Mouse (Mus musculus) heart, adult 2 months (tissue): ENCODE results near the gene E330021D16Rik. TPM values are rescaled to one million over a fixed set of nuclear protein-coding genes. Genes with fewer than 3 reads are reported as not detected.
"Not testable (repeated sequence)": the region's sequence is repeated elsewhere in the genome, so short reads cannot be mapped to it uniquely, and the experiment has no call there.

Experiments
- DNase-seq, 2 experiments: peaks; one replicate each; pipeline ENCODE4 v3.0.0; 2021
- H3K27ac ChIP-seq: fragments of 200-600 bp; 2 replicates; pipeline ENCODE4 v1.8.1; 2022
- H3K27me3 ChIP-seq: fragments of 200-500 bp; 2 replicates; pipeline ENCODE4 v1.6.1; 2012; ENCODE audit warnings: mild to moderate bottlenecking, low read length, inconsistent platforms, mixed read lengths; ENCODE audit not compliant: control insufficient read depth, insufficient read depth
- H3K36me3 ChIP-seq: fragments of 200-500 bp; 2 replicates; pipeline ENCODE4 v1.6.1; 2012; ENCODE audit warnings: low read length, inconsistent platforms; ENCODE audit not compliant: control insufficient read depth, insufficient read depth
- H3K4me1 ChIP-seq: fragments of 200-500 bp; 2 replicates; pipeline ENCODE4 v1.6.1; 2011; ENCODE audit warnings: low read length; ENCODE audit not compliant: control insufficient read depth, insufficient read depth
- H3K4me3 ChIP-seq: fragments of 200-600 bp; 2 replicates; pipeline ENCODE4 v1.8.1; 2022
- H3K79me2 ChIP-seq: fragments of 200-500 bp; replicated peaks from 2 replicates; pipeline ENCODE4 v1.6.1; 2012; ENCODE audit warnings: mild to moderate bottlenecking, inconsistent platforms, low read length, moderate library complexity, mixed read lengths; ENCODE audit not compliant: control insufficient read depth, insufficient read depth
- H3K9ac ChIP-seq: fragments of 200-500 bp; 2 replicates; pipeline ENCODE4 v1.6.1; 2012; ENCODE audit warnings: low read depth, mild to moderate bottlenecking, control low read depth, inconsistent platforms, low read length, mixed read lengths
- CTCF ChIP-seq: fragments of 200-600 bp; IDR thresholded peaks from 2 replicates; pipeline ENCODE4 v1.8.1; 2022; ENCODE audit warnings: antibody characterized with exemption, mild to moderate bottlenecking, moderate library complexity
- EP300 ChIP-seq: fragments of 200-500 bp; IDR thresholded peaks from 2 replicates; pipeline ENCODE4 v1.6.1; 2011; ENCODE audit warnings: low read depth, low read length, control low read depth; ENCODE audit not compliant: insufficient read depth
- POLR2A ChIP-seq: fragments of 200-500 bp; IDR thresholded peaks from 2 replicates; pipeline ENCODE4 v1.6.1; 2011; ENCODE audit warnings: mild to moderate bottlenecking, low read depth, low read length, control low read depth; ENCODE audit not compliant: insufficient read depth
- WGBS: fragments of 180-500 bp; shearing (Covaris S2); methylation state at CpG from one replicate; pipeline ENCODE4 v1.1.7; 2018; 5-methylcytosine and 5-hydroxymethylcytosine counted together
- intact Hi-C: fragments of 180-260 bp; cut with DNase I; formaldehyde crosslinking; loops from one replicate; pipeline ENCODE4 v1.15.1; 2025
- polyA plus RNA-seq: library from polyadenylated mRNA; depleted of rRNA; stranded (reverse); fragments of >200 nt; gene quantifications from 2 replicates; pipeline ENCODE4 v1.2.3, GENCODE M21; 2012
- total RNA-seq, 2 experiments: library from RNA; stranded (reverse); gene quantifications; 2 replicates each; pipeline ENCODE4 v1.2.3; 2021

E330021D16Rik gene
- total and polyA plus RNA-seq, 3 experiments = not detected

DNA sequence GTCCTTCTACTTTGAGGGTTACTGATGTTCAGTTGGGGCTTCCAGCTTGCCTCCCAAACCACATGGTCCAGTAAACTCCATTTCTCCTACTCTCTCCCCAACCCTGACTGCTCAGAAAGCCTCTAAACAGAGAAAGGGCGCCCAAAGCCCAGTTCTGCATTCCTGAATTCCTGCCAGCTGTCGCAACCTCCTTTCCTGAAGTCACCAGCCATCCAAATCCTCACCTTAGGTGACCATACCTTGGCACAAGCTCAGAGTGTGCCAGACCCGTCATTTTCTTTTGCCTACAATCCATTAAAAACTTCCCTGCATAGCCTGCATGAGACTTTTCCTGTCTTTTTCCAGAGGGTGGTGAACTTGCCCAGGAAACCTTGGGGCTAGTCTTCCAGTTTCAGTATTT lies 40.3 kb upstream of the E330021D16Rik start:
- intact Hi-C loops = no loop called here
- Histone ChIP-seq H3K4me1 (no peaks in the 10 kb centered on the region), H3K79me2 (no peaks in the 10 kb centered on the region), H3K36me3 (no peaks in the 10 kb centered on the region), H3K9ac (no peak overlapping the region), H3K27ac (no peak overlapping the region), H3K4me3 (no peak overlapping the region), H3K27me3 (no peaks in the 10 kb centered on the region)
- no peak for DNase-seq
- no peak for TF ChIP-seq POLR2A
- TF ChIP-seq EP300 = no peak
- no peak for TF ChIP-seq CTCF
- WGBS = 49% methylated on average over 3 of the region's 3 CpGs

GRCm38 (mm10) chr6:136452623-136453022 lies 37.3 kb upstream of the E330021D16Rik start:
- H3K27me3 ChIP-seq = no peaks in the 10 kb centered on the region
- H3K4me1 ChIP-seq = peaks cover 2% of the 10 kb centered on the region
- intact Hi-C loops = no loop called here
- H3K79me2 ChIP-seq = no peaks in the 10 kb centered on the region
- H3K4me3 ChIP-seq = no peak overlapping the region
- WGBS = 62% methylated on average over 3 of the region's 3 CpGs
- H3K36me3 ChIP-seq = no peaks in the 10 kb centered on the region
- H3K27ac ChIP-seq = no peak overlapping the region
- no peak for DNase-seq
- TF ChIP-seq POLR2A = no peak
- TF ChIP-seq CTCF = no peak
- H3K9ac ChIP-seq = no peak overlapping the region

GRCm38 (mm10) chr6:136450863-136451262 lies 35.5 kb upstream of the E330021D16Rik start:
- intact Hi-C loops = no loop called here
- WGBS = 89% methylated on average over 6 of the region's 6 CpGs
- no peak overlapping the region for H3K9ac ChIP-seq
- peaks cover 2% of the 10 kb centered on the region for H3K4me1 ChIP-seq
- no peaks in the 10 kb centered on the region for H3K79me2 ChIP-seq
- no peaks in the 10 kb centered on the region for H3K27me3 ChIP-seq
- no peak overlapping the region for H3K4me3 ChIP-seq
- no peaks in the 10 kb centered on the region for H3K36me3 ChIP-seq
- TF ChIP-seq EP300 (no peak), CTCF (no peak), POLR2A (no peak)
- no peak for DNase-seq
- no peak overlapping the region for H3K27ac ChIP-seq

DNA sequence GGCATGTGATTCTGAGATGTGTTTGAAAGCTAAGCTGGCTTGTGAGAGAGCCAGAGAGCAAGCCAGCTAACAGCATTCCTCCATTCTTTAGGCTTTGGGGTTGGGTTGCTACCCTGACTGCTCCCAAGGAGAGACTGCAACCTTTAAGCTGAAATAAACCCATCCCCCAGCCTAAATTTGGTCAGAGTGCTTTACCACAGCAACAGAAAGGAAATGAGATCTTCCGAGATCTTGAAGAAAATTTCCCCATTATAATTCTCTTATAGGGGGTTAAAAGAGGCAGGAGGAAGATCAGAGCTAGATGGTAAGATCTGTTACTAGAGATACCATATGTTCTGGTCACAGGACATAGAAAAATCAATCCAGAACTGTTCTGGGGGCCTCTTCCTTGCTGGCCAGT lies 34.6 kb upstream of the E330021D16Rik start:
- Histone ChIP-seq H3K36me3 (no peaks in the 10 kb centered on the region), H3K4me3 (no peak overlapping the region), H3K27ac (no peak overlapping the region), H3K9ac (no peak overlapping the region), H3K27me3 (no peaks in the 10 kb centered on the region), H3K79me2 (no peaks in the 10 kb centered on the region), H3K4me1 (peaks cover 2% of the 10 kb centered on the region)
- DNase-seq = no peak
- WGBS = 67% methylated on average over 1 of the region's 1 CpGs
- TF ChIP-seq POLR2A (no peak), CTCF (no peak), EP300 (no peak)
- intact Hi-C loops = no loop called here

- no peaks in the 10 kb centered on the region for H3K27me3 ChIP-seq
- WGBS = 12% methylated on average over 9 of the region's 9 CpGs
- H3K27ac ChIP-seq = no peak overlapping the region; the same call in 1 of the 2 replicates
- peaks cover 2% of the 10 kb centered on the region for H3K4me1 ChIP-seq
- H3K4me3 ChIP-seq = no peak overlapping the region
- H3K36me3 ChIP-seq = no peaks in the 10 kb centered on the region
- DNase-seq = peak; percentile 45 to 73
- no peak overlapping the region for H3K9ac ChIP-seq
- TF ChIP-seq CTCF = no peak
- no peak for TF ChIP-seq EP300
- no peak for TF ChIP-seq POLR2A
- no peaks in the 10 kb centered on the region for H3K79me2 ChIP-seq
- intact Hi-C loops = no loop called here
Measured at GRCm38 (mm10) chr6:136449270-136449692, 33.9 kb upstream of the E330021D16Rik start.

DNA sequence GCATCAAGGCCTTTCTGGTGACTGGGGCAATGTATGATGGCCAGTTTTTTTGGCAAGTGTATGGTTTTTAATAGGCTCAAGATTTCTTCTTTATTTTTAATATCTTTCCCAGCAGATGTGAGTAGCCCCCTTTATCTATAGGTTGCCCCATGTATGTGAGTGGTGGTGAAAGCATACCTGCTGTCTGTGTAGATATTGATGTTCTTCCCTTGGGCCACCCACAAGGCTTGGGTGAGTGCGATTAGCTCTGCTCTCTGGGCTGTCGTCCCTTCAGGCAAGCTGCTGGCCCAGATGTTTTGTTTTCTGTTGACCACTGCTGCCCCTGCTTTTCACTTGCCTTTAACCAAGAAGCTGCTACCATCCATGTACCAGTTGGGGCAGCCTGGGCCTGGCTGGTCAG lies 23.8 kb upstream of the E330021D16Rik start:
- 74% methylated on average over 2 of the region's 2 CpGs for WGBS
- H3K36me3 ChIP-seq, H3K4me1 ChIP-seq, H3K9ac ChIP-seq, DNase-seq, H3K27me3 ChIP-seq, H3K4me3 ChIP-seq, H3K79me2 ChIP-seq, H3K27ac ChIP-seq, intact Hi-C loops: not testable (repeated sequence)

- H3K27ac ChIP-seq, intact Hi-C loops: not testable (repeated sequence)
Measured at GRCm38 (mm10) chr6:136436151-136436550, 20.8 kb upstream of the E330021D16Rik start.

More at GRCm38 (mm10) chr6:136436151-136436550, 20.8 kb upstream of the E330021D16Rik start:
- H3K4me3 ChIP-seq, H3K27me3 ChIP-seq, H3K9ac ChIP-seq, DNase-seq, H3K4me1 ChIP-seq, H3K79me2 ChIP-seq, H3K36me3 ChIP-seq: not testable (repeated sequence)
- 89% methylated on average over 3 of the region's 3 CpGs for WGBS
